Mouse (Mus musculus) lung, postnatal 36 days (tissue): ENCODE measurements around the gene C4b.
"Not testable (repeated sequence)": the region's sequence is repeated elsewhere in the genome, so short reads cannot be mapped to it uniquely, and the experiment has no call there.

Experiments
- DNase-seq: peaks from one replicate; pipeline ENCODE4 v3.0.0; 2022; ENCODE audit warnings: mixed read lengths

C4b gene

DNA sequence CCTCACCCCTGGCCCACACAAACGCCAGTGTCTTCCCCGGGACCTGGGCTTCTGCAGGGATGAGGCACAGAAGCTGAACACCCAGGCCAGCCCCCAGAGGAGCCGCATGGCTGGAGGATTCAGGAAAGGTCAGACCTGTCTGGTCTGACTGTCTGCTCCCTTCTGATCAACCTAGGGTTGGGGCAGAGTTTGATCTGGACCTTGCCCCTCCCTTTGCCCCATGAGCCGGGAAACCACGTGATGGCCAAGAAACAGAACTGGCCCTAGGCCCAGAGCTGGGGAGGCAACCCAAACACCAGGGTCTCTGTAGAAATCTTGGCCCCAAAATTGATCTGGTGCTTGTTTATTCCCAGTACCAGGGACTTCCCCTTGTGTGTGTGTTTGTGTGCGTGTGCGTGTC is at the start of gene C4b:
Gene C4b, minus strand, starts transcription at position 164 of the 400 bp plus-strand sequence.
- DNase-seq: peak; percentile 19

DNA sequence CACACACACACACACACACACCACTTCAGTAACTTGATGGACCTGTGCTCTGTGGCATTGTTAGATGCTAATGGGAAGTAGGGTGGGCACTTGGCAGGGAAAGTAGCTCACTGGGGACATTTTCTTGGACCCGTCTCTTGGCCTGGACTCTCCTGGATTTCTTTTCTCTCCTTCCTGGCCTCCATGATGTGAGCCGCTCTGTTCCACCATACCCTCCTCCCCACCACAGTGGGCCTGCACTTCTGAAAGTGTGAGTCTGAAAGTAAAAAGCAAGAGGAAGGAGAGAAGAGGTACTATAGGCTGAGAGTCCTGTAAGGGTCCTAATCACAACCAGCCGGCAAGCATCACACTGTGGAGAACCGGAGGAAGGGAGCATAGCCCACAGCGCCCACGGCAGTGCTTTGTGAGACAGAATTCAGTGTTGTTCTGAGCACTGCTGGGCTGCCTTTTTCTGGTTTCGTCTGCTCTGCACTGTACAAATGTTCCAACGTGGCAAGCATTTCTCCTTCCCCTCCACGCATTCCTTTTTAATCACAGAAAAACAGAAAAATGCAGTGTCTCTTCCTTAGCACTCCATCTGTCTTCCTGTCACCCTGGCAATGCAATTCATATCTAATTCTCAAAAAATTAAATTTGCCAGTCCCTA is 34.1 kb upstream of the C4b start:
- no peak for DNase-seq

DNA sequence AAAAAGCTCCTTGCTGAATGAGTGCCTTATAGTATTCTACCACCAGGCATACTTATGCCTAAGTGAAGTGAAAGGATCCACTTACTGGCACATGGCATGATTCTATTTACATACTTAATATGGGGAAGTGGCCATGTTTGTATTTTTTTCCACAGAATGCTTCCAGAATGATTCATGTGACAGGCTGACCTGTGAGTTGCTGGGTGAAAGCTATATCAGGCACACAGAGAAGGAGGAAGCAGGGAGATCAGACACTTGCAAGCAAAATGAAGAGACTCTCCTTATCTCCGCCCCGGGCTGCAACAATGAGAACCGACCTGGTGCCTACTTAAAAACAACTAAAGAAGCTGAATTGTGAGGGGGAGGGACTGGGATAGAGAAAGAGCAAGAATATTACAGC is 17.8 kb upstream of the C4b start:
- no peak for DNase-seq

DNA sequence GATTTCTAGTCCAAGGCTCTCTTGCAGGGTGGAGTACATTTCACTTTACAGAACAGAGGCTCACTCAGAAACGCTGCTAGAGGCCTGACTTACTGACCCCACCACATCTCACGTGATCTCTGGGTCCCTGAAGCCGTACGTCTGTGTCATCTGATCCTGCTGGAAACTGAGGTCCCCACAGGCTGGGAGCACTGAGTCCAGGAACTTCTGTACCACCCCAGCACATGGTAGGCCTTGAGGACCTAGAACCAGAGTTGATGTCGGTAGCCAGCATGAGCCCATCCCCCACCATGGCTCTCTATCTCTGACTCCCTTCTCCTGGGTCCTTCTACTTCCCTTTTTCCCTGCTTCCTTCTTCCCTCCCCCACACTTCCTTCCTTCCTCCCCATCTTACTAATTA is 2.8 kb upstream of the C4b start:
- DNase-seq: no peak

DNA sequence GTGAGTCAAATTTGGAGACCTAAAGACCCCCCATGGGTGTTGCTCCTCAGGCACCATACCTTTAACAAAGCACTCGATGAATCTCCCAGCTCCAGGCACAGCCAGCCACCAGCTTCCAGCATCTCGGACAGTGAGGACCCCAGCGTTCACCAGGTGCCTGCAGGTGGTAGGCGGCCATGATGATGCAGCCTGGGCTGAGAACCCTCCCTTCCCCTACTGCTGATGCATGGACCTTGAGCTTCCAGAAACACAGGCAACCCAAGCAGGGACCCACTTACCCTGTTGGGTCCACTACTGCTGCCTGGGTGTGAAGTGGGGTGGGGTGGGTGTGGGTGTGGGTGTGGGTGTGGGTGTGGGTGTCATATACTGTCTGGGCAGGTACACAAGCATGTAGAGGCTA is 1.5 kb upstream of the C4b start:
- DNase-seq: not testable (repeated sequence)

DNA sequence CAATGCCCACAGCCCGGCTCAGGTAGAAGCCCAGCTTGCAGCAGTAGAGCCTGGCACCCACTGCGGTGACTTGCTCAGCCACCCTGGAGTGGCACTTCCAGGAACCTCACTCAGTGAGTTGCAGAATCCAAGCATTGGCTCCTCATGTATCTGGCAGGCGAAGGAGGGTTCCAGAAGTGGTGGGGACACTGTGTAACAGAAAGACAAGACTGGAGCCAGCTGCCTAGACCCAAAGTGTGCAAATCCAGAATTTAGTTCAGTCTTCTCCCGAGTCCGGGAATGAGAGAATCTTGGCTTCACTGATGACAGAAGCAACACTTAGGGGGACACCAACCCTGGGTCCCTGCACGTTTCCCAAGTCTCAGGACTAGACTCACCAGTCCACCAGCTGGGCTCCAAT is 929 bp upstream of the C4b start:
- not testable (repeated sequence) for DNase-seq

DNA sequence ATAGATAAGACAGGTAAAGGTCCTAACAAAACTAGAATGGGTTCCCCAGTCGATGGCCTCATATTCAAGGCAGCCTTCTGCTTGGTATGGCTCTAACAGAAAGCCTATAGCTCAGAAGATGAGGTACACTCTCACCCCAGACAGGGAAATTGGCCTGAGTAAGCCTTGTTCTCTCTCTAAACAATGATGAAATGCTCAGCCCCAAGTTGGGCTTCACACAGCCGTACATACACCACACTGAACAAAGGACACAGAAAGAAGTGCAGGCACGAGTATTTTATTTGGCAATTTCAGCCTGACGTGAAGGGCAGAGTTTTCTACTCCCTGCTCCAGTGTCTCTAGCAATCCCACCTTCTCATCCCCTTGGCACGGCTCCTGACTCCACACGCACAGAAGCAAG is 524 bp upstream of the C4b start:
- DNase-seq: no peak

DNA sequence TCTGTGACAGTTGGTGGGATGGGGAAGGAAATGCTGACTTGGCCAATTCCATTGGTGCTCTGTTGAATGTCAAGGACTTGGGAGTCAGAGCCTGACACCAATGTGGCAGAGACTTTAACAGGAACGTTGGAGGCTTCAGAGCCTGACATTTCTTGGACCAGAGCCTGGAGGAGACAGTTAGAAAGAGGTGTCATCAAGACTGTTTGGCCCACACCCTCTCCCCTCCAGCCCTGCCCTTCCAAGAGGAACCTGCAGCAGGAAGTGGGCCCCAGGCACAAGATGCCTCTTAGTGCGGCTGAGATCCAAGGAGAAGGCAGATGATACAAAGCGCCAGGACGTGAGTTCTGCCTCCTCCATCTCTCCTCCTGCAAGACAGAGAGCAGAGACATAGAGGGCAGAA is 3.4 kb downstream of the C4b start:
- DNase-seq: no peak

DNA sequence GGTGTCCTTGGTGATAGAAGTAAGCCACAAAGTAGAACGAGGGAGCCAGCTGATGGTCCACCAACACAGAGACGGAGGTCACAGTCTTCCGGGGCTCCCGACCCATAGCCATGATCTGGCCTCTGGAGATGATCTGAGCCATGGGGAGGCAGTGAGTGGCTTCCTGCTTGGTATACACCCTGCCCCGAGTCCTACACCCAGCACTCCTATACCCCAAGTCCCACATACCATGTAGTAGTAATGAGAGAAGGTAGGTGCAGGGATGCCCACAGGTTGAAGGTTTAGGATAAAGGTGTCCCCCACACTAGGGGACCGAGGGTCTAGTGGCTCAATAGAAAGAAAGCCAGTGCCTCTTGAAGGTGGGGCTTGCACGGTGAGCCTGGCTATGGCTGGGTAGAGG is 4.0 kb downstream of the C4b start:
- not testable (repeated sequence) for DNase-seq

DNA sequence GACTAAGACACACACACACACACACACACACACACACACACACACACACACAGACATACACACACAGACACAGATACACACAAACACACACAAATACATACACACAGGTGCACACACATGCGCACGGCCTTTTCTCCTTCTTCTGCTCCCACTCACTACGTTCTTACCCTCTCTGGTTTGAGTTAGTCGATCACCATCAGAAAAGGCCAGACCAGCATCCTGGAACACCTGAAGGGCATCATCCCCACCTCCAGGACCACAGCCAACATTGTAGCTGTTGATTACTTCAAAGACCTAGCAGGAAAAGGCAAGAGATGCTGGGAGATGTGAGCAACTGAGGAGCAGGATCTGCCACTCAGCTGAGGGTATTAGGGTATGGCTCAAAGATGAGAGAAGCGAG is 6.2 kb downstream of the C4b start:
- not testable (repeated sequence) for DNase-seq

DNA sequence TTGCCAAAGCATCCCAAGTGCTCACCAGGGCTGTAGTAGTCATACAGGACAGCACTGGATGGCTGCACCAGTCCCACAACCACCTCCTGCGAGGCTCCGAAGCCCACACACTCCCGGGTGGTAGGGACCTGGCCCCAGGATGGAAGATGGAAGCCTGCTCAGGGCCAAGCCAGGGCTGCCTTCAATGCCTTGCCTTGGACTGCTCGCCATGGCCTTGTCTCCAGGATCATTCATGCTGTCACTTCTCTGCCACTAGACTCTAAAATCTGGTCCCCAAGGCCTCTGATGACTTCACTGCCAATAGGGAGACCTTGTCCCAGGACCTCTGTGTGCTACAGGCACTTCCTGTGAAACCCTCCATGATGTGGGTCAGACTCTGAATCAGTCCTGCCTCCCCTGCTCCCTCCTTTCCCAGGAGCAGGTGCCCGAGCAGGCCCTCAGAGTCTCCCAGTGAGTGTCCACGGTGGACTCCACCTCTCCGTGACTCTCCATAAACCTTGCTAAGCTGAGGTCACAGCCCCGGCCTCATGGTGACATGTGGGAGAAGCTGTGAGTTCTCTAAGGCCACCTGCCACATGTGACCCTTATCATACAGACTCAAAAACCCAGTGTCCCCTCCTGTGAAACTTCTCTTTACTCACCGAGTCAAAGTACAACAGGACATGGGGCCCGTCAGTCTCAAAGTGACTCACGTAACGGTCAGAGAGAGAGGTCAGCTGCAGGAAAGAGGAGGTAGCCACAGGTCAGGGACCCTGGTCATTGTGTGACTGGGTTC is 13.7 kb downstream of the C4b start:
- DNase-seq: not testable (repeated sequence)

DNA sequence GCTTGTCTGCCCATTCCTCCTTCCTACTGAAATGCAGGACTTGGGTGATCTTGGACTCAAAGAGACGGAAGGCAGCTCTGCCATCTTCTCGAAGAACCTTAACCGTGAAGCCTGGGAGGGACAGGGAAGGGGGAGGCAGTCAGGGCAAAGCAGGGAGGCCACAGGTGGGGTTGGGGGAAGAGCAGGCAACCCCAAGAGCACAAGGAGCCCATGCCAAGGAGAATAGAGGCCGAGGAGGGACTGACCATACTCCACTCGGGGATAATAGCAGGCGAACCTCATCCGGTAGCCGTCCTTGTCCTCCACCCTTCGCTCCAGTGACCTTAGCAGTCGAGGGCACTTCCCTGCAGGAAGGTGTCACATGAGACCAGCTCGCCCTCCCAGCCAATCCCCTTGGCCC is 14.5 kb downstream of the C4b start:
- DNase-seq: not testable (repeated sequence)

DNA sequence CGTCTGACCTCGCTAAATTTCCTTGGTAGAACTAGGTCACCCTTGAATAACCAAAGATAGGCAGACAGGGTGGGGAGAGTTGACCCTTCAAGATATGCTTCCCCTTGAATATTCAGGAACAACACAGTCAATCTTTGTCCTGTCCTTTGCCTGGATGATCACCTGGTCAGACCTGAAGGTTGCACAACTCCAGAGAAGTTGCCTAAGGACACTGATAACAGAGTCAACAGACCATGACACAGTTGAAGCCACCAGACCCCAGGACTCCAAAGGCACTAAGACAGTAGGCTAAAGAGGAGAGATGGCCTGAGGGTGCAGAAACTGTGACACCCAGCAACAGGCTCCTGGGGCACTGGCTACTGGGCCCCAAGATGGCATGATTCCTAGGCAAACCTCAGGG is 15.8 kb downstream of the C4b start:
- DNase-seq: no peak

DNA sequence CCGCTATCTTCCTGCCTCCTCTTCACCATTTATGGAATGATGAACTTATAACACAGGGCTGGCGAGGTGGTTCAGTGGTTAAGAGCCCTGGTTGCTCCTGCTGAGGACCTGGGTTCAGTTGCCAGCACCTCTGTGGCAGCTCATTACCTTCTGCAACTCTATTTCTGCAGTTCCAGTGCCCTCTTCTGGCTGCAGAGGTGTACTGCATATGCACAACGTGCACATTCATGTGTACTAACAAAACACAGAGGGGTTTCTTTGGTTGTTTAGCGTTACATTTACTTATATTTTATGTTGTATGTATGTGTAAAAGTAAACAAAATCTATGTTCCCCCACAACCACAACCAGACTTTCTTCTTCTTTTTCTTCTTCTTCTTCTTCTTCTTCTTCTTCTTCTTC is 20.6 kb downstream of the C4b start:
- DNase-seq: no peak

DNA sequence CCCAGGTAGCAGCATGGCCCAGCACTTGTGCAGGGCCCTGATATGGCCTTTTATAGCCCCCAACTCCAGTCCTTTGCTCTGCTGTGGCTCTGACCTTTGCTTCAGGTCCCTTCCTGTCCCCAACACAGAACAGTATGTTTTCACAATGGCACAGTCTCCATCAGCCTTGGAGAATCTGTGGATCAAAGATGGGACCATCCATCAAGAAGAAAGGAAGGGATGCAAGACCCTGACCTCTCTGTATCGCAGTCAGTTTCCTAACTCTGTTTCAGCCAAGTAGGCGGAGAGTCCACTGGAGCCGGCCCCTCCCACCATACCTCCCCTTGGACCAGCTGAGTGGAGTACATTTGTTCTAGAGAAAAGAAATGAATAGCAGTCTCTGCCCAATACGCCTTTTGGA is 21.4 kb downstream of the C4b start:
- DNase-seq: not testable (repeated sequence)

DNA sequence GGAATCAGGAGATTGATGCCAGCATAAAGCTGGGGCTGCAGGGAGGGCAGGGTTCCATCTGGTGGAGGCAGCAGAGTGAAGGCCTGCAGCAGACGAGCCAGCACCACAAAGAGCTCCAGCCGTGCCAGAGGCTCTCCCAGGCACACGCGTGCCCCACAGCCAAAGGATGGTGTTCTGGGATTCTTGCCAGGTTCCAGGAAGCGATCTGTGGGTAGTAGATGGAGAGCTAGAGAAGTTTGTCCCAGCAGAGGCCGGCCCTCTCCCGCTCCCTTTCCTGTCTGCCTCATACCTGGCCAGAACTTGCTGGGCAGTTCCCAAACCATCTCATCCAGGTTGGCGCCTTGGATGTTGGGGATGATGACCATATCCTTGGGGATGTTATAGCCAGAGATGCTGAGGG is 23.8 kb downstream of the C4b start:
- not testable (repeated sequence) for DNase-seq

DNA sequence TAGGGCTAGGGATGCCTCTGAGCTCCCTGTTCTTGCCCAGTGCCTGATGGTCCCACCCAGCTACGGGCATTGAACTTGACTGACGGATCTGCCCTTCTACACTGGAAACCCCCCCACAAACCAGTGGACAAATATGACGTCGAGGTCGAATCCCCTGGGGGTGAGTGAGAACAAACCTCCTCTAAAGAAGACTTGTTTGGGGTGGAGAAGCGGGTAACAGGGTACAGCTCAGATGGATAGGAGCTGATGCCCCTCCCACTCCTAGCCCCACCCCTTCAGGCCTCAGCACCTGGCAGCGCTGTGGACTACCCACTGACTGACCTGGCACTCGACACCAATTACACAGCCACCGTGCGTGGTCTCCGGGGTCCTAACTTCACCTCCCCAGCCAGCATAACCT is 26.3 kb downstream of the C4b start:
- no peak for DNase-seq

DNA sequence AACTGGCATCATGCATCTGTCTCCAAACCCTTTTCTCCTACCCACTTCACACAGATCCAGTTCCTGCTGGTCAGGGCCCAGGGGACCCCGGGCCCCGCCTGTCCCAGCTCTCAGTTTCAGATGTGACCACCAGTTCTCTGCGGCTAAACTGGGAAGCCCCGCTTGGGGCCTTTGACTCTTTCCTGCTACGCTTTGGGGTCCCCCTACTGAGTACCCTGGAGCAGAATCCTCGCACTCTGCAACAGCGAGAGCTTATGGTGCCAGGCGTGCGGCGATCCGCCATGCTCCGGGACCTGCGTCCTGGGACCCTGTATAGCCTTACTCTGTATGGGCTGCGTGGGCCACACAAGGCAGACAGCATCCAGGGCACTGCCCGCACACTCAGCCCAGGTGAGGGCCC is 27.4 kb downstream of the C4b start:
- no peak for DNase-seq

DNA sequence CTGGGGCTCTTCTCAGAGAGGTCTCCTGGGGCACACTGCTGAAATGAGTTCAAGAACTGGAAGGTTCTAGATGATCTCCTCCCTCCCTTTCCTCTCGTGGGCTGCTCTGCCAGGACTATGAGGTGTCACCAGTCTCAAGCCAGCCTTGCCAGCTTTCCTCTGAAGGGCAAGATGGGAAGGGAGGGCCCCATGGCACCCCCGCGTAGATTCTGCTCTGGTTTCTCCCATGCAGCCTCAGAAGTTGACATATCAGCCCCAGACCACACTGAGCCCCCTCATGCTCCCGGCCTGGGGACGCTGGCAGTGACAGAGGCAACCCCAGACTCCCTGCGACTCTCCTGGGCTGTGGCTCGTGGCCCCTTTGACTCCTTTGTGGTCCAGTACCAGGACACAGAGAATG is 28.2 kb downstream of the C4b start:
- not testable (repeated sequence) for DNase-seq

DNA sequence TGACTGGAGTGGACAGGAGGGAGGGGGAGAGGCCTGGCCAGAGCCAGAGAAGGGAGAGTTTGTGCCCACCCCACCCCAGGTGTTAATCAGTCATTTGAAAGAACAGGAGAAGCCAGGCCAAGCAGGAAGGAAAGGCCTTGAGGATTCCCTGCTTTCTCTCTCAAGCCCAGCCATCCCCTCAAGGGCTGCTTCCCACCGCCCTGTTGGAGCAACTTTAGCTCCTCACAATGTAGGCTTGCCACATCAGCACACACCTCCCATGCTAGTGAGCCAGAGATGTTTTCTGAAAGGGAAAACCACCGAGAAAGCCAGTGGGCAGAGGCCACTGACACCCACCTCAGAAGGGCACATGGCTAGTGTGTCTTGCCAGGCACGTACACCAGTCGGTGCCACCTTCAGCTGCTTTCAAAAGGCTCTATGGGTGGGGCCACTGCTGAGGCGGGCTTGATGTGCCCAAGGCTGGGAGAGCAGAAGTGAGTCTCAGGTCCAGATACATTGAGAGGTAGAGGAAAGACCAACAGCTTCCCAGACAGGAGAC is 28.7 kb downstream of the C4b start:
- not testable (repeated sequence) for DNase-seq

DNA sequence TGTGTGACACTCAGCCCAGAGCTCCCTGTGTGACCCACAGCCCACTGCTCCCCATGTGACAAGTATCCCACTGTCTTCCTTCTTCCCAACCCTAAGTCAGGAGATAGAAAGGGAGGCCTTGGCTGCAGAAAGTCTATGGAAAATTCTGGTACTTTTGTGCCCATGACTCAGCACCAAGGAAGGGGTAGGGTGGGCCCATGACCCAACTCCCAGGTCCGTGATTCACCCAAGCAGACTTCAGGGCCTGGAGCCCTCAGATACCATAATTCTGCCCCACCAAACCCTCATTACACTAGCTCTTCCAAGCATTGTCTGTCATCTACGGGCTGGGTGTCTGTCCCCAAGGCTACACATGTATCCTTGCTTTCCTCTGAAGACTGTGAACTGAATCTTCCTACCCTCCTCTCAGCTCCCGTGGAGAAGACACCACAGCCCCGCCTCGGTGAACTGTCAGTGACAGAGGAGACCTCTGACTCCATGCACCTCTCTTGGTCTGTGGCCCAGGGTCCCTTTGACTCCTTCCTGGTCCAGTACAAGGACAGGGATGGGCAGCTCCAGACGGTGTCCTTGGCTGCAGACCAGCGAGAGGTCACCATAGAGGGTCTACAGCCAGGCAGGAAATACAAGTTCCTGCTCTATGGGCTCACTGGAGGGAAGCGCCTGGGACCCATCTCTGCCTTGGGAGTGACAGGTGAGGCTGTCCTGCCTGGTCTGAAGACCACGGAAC is 29.3 kb downstream of the C4b start:
- DNase-seq: not testable (repeated sequence)

DNA sequence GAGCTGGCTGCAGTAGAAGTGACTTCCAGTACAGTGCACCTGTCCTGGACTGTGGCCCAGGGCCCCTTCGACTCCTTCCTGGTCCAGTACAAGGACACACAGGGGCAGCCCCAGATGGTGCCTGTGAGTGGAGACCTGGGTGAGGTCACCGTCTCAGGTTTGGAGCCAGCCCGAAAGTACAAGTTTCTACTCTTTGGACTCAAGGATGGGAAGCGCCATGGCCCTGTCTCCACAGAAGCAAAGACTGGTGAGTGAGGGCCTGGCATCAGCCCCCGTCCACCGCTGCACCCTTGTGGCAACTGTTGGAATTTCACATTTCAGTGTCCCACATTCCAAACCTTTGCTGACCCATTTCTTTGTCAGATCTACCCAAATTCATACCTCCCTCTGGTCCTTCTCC is 30.7 kb downstream of the C4b start:
- peak; percentile 74 for DNase-seq

DNA sequence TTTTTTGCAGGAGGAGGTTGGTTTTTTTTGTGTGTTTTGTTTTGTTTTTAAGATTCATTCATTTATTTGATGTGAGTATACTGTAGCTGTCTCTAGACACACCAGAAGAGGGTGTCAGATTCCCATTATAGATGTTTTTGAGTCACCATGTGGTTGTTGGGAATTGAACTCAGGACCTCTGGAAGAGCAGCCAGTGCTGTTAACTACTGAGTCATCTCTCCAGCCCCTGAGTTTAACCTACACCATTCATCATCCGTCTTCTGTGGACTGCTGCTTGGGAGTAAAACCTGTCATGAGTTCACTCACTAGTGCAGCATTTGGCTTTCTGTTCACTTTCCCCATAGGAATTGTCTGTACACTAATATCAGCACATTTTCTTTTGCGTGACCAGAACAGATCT is 37.2 kb downstream of the C4b start:
- not testable (repeated sequence) for DNase-seq

DNA sequence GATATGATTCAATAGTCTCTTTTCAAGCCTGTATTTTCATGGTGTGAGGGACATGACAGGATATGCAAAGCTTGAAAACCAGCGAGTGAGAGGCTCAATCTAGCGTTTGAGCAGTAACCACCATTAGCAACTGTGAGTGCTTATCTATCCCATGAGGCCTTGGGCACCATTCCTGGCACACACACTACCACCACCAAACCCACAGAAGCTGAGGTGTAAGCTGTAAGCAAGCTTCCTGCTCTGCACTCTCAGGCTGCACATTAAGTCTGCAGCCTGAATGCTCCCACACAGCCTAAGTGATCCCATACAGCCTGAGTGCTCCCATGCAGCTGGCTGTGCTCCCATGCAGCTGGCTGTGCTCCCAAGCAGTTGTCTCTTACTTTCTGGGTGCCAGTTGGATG is 43.0 kb downstream of the C4b start:
- DNase-seq: no peak
